Mouse (Mus musculus): ENCODE results near the gene Fadd. TPM values are rescaled to one million over a fixed set of nuclear protein-coding genes. Genes with fewer than 3 reads are reported as not detected.

The Fadd gene
- polyA plus RNA-seq, 1 experiment from 2014 or later, result 7.8 TPM

DNA sequence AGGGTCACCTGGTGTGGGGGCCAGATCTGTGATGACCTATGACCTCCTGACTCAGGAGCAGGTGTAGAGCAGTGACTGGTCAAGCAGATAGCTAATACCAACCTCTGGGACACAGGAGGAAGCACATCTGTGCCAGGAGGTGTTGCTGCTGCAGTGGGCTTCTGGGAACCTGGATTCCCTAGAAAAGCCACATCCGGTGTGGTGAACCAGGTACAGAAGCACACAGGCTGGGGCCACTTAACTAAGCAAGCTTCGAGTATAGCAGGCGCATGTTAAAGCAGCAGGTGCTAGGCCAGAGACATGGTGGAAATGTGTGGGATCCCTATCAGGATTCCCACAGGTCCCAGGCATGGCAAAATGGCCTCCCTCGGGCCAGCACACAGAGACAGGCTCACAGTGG is 21.7 kb downstream of the Fadd start:
- Histone ChIP-seq H3K4me3 (ENCODE audit: low read depth, low read length) (no peak overlapping the region), H3K9ac (ENCODE audit: low read length) (no peak overlapping the region), H3K4me1 (replicated peaks; ENCODE audit: control insufficient read depth, insufficient read depth) (no peaks in the 10 kb centered on the region), H3K27ac (replicated peaks) (no peak overlapping the region), H3K36me3 (ENCODE audit: control insufficient read depth, insufficient read depth, low read length) (no peaks in the 10 kb centered on the region), H3K9me3 (ENCODE audit: control insufficient read depth, low read length) (no peaks in the 10 kb centered on the region), H3K4me2 (replicated peaks; ENCODE audit: low read depth) (no peak overlapping the region), H3K27me3 (ENCODE audit: control insufficient read depth, insufficient read depth, low read length) (no peaks in the 10 kb centered on the region)
- TF ChIP-seq CTCF (IDR thresholded peaks at IDR 0.05; ENCODE audit: low read depth) (no peak), EP300 (optimal IDR thresholded peaks at IDR 0.05) (no peak)
- WGBS, result 91% methylated on average over 4 of the region's 4 CpGs
- ATAC-seq (ENCODE audit: low FRiP score, low TSS enrichment), result no peak
- DNase-seq (ENCODE audit: low spot score), result no peak

DNA sequence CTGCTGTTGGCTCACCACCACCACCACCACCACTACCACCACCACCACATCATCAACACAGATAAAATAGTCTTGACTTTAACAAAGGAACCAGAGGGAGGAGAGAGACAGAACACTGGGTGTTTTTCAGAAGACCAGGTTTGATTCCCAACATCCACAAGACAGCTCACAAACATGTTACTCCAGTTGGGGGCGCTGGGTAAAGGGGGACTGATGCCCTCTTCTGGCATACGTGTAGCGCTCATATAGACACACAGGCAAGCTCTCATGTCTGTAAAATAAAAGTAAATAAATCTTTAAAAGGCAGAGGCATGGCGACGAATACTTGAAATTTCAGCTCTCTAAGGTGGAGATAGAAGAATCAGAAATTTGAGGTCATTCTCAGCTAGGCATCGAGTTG is 23.7 kb downstream of the Fadd start:
- 54% methylated on average over 6 of the region's 6 CpGs for WGBS
- no peak for DNase-seq (ENCODE audit: low spot score)
- Histone ChIP-seq H3K36me3 (ENCODE audit: control insufficient read depth, insufficient read depth, low read length) (no peaks in the 10 kb centered on the region), H3K9ac (ENCODE audit: low read length) (no peak overlapping the region), H3K4me3 (ENCODE audit: low read depth, low read length) (no peak overlapping the region), H3K27ac (replicated peaks) (no peak overlapping the region), H3K27me3 (ENCODE audit: control insufficient read depth, insufficient read depth, low read length) (no peaks in the 10 kb centered on the region), H3K9me3 (ENCODE audit: control insufficient read depth, low read length) (no peaks in the 10 kb centered on the region), H3K4me2 (replicated peaks; ENCODE audit: low read depth) (no peak overlapping the region), H3K4me1 (replicated peaks; ENCODE audit: control insufficient read depth, insufficient read depth) (no peaks in the 10 kb centered on the region)
- TF ChIP-seq CTCF (IDR thresholded peaks at IDR 0.05; ENCODE audit: low read depth), result peak; percentile 28; the same call in 1 of the 2 replicates
- no peak for TF ChIP-seq EP300 (optimal IDR thresholded peaks at IDR 0.05)
- no peak for ATAC-seq (ENCODE audit: low FRiP score, low TSS enrichment)

DNA sequence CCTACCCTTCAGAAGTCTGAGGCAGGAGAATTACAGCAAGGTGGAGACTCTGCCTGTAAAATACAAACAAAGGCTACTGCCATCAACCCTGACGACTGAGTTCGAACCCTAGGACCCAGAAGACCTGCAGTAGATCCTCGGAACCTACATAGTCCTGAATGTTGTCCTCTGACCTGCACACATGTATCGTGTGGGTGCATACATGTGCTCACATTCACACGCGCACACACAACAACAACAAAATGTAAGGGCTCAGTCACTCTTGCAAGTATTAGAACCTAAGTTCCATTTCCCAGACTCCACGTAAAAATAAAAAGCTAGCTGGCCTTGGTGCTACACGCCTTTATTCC is 28.2 kb downstream of the Fadd start:
- H3K4me3 ChIP-seq (ENCODE audit: low read depth, low read length), result peak overlapping the region; percentile 81
- no peak for ATAC-seq (ENCODE audit: low FRiP score, low TSS enrichment)
- DNase-seq (ENCODE audit: low spot score), result no peak
- peaks cover 6% of the 10 kb centered on the region; the same call in 1 of the 2 replicates for H3K36me3 ChIP-seq (ENCODE audit: control insufficient read depth, insufficient read depth, low read length)
- WGBS, result 22% methylated on average over 8 of the region's 8 CpGs
- peak overlapping the region; percentile 67 for H3K9ac ChIP-seq (ENCODE audit: low read length)
- no peaks in the 10 kb centered on the region for H3K27me3 ChIP-seq (ENCODE audit: control insufficient read depth, insufficient read depth, low read length)
- H3K9me3 ChIP-seq (ENCODE audit: control insufficient read depth, low read length), result no peaks in the 10 kb centered on the region
- H3K27ac ChIP-seq (replicated peaks), result peak overlapping the region; percentile 69; the same call in 1 of the 2 replicates
- TF ChIP-seq EP300 (optimal IDR thresholded peaks at IDR 0.05) (no peak), CTCF (IDR thresholded peaks at IDR 0.05; ENCODE audit: low read depth) (no peak)
- peak overlapping the region; percentile 86 for H3K4me2 ChIP-seq (replicated peaks; ENCODE audit: low read depth)
- H3K4me1 ChIP-seq (replicated peaks; ENCODE audit: control insufficient read depth, insufficient read depth), result peaks cover 3% of the 10 kb centered on the region; the same call in 1 of the 2 replicates

DNA sequence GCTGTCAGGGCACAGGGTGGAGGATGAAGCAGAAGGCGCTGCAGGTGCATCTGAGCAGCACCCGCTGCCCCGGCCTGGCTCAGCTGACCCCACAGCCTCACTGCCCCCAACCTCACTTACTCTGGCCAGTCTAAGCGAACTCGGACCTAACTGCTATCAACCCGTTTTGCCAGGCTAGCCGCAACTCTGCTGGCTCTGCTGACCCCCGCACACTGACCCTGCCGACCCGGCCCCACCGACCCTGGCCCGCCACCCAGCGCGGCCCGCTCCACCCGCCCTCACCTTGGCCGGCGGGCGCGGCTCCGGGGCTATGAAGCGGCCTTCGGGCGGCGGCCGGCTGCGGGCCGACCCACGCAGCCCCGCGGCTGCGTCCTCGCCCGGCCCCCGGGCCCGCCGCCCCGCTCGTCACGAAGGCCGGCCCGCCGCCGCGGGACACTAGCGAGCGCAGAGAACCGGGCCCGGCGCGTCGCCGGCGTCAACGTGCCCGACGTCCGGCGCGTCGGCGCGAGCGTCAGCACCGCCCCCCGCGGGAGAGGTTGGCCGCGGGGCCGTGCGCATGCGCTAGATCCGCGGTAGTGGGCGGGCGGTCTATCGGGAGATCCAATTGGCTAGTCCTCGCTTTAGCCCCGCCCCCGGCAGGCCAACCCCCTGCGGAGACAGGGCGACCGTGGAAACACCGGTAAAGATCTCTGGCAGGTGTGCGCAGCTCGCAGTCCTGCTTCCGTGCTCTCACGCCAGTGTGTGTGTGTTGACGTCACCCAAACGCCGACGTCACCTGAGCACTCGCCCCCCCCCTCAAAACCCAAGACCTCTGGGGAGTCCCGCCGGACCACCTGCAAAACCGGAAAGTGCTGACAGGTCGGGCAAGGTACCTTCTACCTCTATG is 28.8 kb downstream of the Fadd start, which contains the start of gene Ppfia1:
Gene Ppfia1, minus strand, starts transcription at position 493 of the 886 bp plus-strand sequence.
- ATAC-seq (ENCODE audit: low FRiP score, low TSS enrichment) (peak; percentile 98), DNase-seq (ENCODE audit: low spot score) (peak; percentile 99)
- Histone ChIP-seq H3K9me3 (ENCODE audit: control insufficient read depth, low read length) (no peaks in the 10 kb centered on the region), H3K27me3 (ENCODE audit: control insufficient read depth, insufficient read depth, low read length) (no peaks in the 10 kb centered on the region), H3K9ac (ENCODE audit: low read length) (peak within 1 kb of the TSS; percentile 97), H3K4me2 (replicated peaks; ENCODE audit: low read depth) (peak within 1 kb of the TSS; percentile 86), H3K36me3 (ENCODE audit: control insufficient read depth, insufficient read depth, low read length) (peaks cover 6% of the 10 kb centered on the region; the same call in 1 of the 2 replicates), H3K27ac (replicated peaks) (peak within 1 kb of the TSS; percentile 78), H3K4me3 (ENCODE audit: low read depth, low read length) (peak within 1 kb of the TSS; percentile 81), H3K4me1 (replicated peaks; ENCODE audit: control insufficient read depth, insufficient read depth) (peaks cover 3% of the 10 kb centered on the region; the same call in 1 of the 2 replicates)
- no peak for TF ChIP-seq CTCF (IDR thresholded peaks at IDR 0.05; ENCODE audit: low read depth)
- no peak for TF ChIP-seq EP300 (optimal IDR thresholded peaks at IDR 0.05)
- under 1% methylated on average over 70 of the region's 97 CpGs for WGBS

DNA sequence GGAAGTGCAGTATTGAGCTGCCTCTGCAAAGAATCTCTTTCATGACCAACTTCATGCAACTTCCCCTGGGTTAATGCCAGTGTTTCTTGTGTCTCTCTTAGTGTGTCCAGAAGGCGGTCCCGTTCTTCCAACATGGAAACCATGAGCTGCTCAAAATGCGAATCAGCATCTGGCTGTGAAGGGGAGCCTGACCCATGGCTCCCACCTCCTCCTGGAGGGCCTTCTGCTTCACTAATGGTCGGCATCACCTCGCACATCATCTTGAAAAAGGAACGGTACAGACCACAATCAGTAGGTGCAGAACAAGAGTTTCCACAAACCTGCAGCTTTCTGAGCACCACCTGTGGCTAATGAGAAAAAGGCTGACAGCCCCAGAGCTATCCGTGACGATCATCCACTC is 30.0 kb downstream of the Fadd start:
- no peak overlapping the region for H3K27ac ChIP-seq (replicated peaks)
- ATAC-seq (ENCODE audit: low FRiP score, low TSS enrichment) (no peak), DNase-seq (ENCODE audit: low spot score) (no peak)
- peak overlapping the region; percentile 86; the same call in 1 of the 2 replicates for H3K4me2 ChIP-seq (replicated peaks; ENCODE audit: low read depth)
- 83% methylated on average over 8 of the region's 8 CpGs for WGBS
- H3K4me1 ChIP-seq (replicated peaks; ENCODE audit: control insufficient read depth, insufficient read depth), result peaks cover 3% of the 10 kb centered on the region; the same call in 1 of the 2 replicates
- no peaks in the 10 kb centered on the region for H3K27me3 ChIP-seq (ENCODE audit: control insufficient read depth, insufficient read depth, low read length)
- H3K36me3 ChIP-seq (ENCODE audit: control insufficient read depth, insufficient read depth, low read length), result peaks cover 6% of the 10 kb centered on the region; the same call in 1 of the 2 replicates
- TF ChIP-seq EP300 (optimal IDR thresholded peaks at IDR 0.05), result no peak
- TF ChIP-seq CTCF (IDR thresholded peaks at IDR 0.05; ENCODE audit: low read depth), result no peak
- no peaks in the 10 kb centered on the region for H3K9me3 ChIP-seq (ENCODE audit: control insufficient read depth, low read length)
- H3K9ac ChIP-seq (ENCODE audit: low read length), result peak overlapping the region; percentile 97
- H3K4me3 ChIP-seq (ENCODE audit: low read depth, low read length), result no peak overlapping the region; the same call in 1 of the 2 replicates

DNA sequence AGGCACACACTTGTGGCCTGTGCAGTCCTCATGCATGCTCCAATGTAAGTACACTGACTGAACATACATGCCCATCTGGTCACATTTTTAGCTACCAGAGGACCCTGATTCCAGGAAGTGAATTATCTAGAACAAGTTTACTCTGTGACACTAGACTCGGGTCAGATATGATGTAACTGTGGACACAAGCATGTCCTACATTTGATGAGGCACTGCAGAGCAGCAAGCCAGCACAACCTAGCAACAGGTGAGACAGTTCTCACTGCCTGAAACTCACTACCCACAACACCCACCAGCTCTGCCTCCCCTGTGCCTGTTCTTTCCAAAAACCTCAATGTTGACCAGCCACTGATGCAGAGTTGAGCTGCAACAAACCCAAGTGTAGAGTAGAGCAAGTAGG is 31.5 kb downstream of the Fadd start:
- H3K9me3 ChIP-seq (ENCODE audit: control insufficient read depth, low read length), result no peaks in the 10 kb centered on the region
- peaks cover 6% of the 10 kb centered on the region; the same call in 1 of the 2 replicates for H3K36me3 ChIP-seq (ENCODE audit: control insufficient read depth, insufficient read depth, low read length)
- peaks cover 3% of the 10 kb centered on the region; the same call in 1 of the 2 replicates for H3K4me1 ChIP-seq (replicated peaks; ENCODE audit: control insufficient read depth, insufficient read depth)
- no peak overlapping the region for H3K27ac ChIP-seq (replicated peaks)
- 69% methylated on average over 1 of the region's 1 CpGs for WGBS
- ATAC-seq (ENCODE audit: low FRiP score, low TSS enrichment), result no peak
- DNase-seq (ENCODE audit: low spot score), result no peak
- H3K4me2 ChIP-seq (replicated peaks; ENCODE audit: low read depth), result no peak overlapping the region
- no peaks in the 10 kb centered on the region for H3K27me3 ChIP-seq (ENCODE audit: control insufficient read depth, insufficient read depth, low read length)
- TF ChIP-seq EP300 (optimal IDR thresholded peaks at IDR 0.05), result no peak
- no peak for TF ChIP-seq CTCF (IDR thresholded peaks at IDR 0.05; ENCODE audit: low read depth)
- no peak overlapping the region for H3K4me3 ChIP-seq (ENCODE audit: low read depth, low read length)
- H3K9ac ChIP-seq (ENCODE audit: low read length), result no peak overlapping the region
